Mouse (Mus musculus) hindbrain, embryonic 10.5 days (tissue): ENCODE data around the gene Gm30191. TPM values are rescaled to one million over a fixed set of nuclear protein-coding genes. Genes with fewer than 3 reads are reported as not detected.

Source experiments
- DNase-seq: peaks from one replicate; pipeline ENCODE4 v3.0.0-alpha.2; 2017; ENCODE audit warnings: low spot score
- H3K27ac ChIP-seq: fragments of 300-500 bp; sonication (generic); 2 replicates; pipeline ENCODE4 v1.5.1; 2016; ENCODE audit warnings: mild to moderate bottlenecking, moderate library complexity
- H3K27me3 ChIP-seq: fragments of 300-500 bp; sonication (generic); 2 replicates; pipeline ENCODE4 v1.6.1; 2016; ENCODE audit warnings: mild to moderate bottlenecking; ENCODE audit not compliant: poor library complexity, insufficient read depth, severe bottlenecking
- H3K36me3 ChIP-seq: fragments of 300-500 bp; sonication (generic); 2 replicates; pipeline ENCODE4 v1.6.1; 2016; ENCODE audit warnings: mild to moderate bottlenecking, moderate library complexity
- H3K4me1 ChIP-seq: fragments of 300-500 bp; sonication (generic); replicated peaks from 2 replicates; pipeline ENCODE4 v1.6.1; 2016; ENCODE audit warnings: mild to moderate bottlenecking
- H3K4me3 ChIP-seq: fragments of 300-500 bp; sonication (generic); 2 replicates; pipeline ENCODE4 v1.5.1; 2016; ENCODE audit warnings: mild to moderate bottlenecking, moderate library complexity
- H3K9me3 ChIP-seq: fragments of 300-500 bp; sonication (generic); 2 replicates; pipeline ENCODE4 v1.6.1; 2016; ENCODE audit warnings: mild to moderate bottlenecking, moderate library complexity
- WGBS: fragments of 180-500 bp; shearing (Covaris S2); methylation state at CpG from one replicate; pipeline ENCODE4 v1.1.7; 2016; 5-methylcytosine and 5-hydroxymethylcytosine counted together
- polyA plus RNA-seq: library from polyadenylated mRNA; unstranded; fragments of >200 nt; fragmentation: Nextera tagmentation; extraction: Ambion mirVana; gene quantifications from 2 replicates; pipeline ENCODE4 v1.2.1, GENCODE M21; 2016

The Gm30191 gene
- polyA plus RNA-seq, 1 experiment from 2014 or later = not detected

- 91% methylated on average over 17 of the region's 17 CpGs for WGBS
- Histone ChIP-seq H3K27me3 (peaks cover 34% of the 10 kb centered on the region), H3K4me3 (peak within 1 kb of the TSS; percentile 93), H3K4me1 (peaks cover 53% of the 10 kb centered on the region), H3K9me3 (no peaks in the 10 kb centered on the region), H3K27ac (no peak within 1 kb of the TSS), H3K36me3 (peaks cover 10% of the 10 kb centered on the region)
- no peak for DNase-seq
These were observed 3.1 kb upstream of the Gm30191 start, which contains the start of gene E130218I03Rik for GRCm38 (mm10) chr4:134243516-134244250. Gene E130218I03Rik (plus strand): TSS chr4:134243662.

DNA sequence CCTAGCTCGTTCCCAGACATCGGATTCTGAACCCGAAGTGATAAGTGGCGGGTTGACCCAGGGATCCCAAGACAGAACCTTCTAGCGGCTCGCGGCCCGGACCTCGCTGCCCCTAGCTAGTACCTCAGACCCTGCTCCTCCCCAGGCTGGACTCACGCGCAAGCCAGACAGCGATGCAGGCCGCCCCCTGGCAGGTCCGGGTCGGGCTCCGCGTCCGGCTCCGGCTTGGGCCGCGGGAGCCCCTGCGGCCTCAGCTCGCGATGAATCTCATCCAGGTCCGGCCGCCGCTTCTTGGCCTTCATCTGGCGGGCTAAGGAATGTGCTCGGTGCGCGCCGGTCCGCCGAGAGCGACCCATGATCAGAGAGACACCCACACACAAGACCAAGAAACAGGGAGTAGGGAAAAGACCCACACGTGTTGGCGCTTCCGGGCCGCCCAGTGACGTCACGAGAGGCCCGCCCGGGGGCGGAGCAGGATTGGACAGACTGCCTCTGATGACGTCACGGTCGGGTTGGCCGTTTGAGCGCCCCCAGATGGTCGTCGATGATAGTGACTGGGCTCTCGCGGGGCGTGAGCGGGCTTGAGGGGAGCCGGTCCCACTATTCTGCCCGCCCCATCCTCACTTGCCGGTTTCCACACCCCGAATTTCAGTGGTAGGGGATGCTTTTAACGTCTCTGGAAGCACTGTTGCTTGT, 1.4 kb upstream of the Gm30191 start, which contains the start of gene Zfp593:
Gene Zfp593, minus strand, starts transcription at position 445 of the 696 bp plus-strand sequence.
- peak within 1 kb of the TSS; percentile 89 for H3K27ac ChIP-seq
- peaks cover 65% of the 10 kb centered on the region for H3K4me1 ChIP-seq

GRCm38 (mm10) chr4:134246256-134246655, 479 bp upstream of the Gm30191 start:
- Histone ChIP-seq H3K27ac (peak overlapping the region; percentile 89; the same call in 1 of the 2 replicates), H3K36me3 (peaks cover 10% of the 10 kb centered on the region), H3K27me3 (peaks cover 53% of the 10 kb centered on the region), H3K9me3 (no peaks in the 10 kb centered on the region), H3K4me1 (peaks cover 75% of the 10 kb centered on the region), H3K4me3 (peak overlapping the region; percentile 93; the same call in 1 of the 2 replicates)
- 29% methylated on average over 4 of the region's 4 CpGs for WGBS
- DNase-seq = peak; percentile 31

More for the DNA sequence above, 1.4 kb upstream of the Gm30191 start, which contains the start of gene Zfp593:
- peak within 1 kb of the TSS; percentile 93 for H3K4me3 ChIP-seq
- H3K27me3 ChIP-seq = peaks cover 44% of the 10 kb centered on the region
- peaks cover 10% of the 10 kb centered on the region for H3K36me3 ChIP-seq
- DNase-seq = peak; percentile 94
- no peaks in the 10 kb centered on the region for H3K9me3 ChIP-seq
- under 1% methylated on average over 60 of the region's 60 CpGs for WGBS

- WGBS = 1% methylated on average over 30 of the region's 30 CpGs
- Histone ChIP-seq H3K36me3 (no peaks in the 10 kb centered on the region), H3K4me1 (peaks cover 96% of the 10 kb centered on the region)
These were observed 2.9 kb downstream of the Gm30191 start for GRCm38 (mm10) chr4:134249651-134250050.

GRCm38 (mm10) chr4:134250116-134250929, 3.6 kb downstream of the Gm30191 start:
- H3K36me3 ChIP-seq = no peaks in the 10 kb centered on the region
- WGBS = 5% methylated on average over 27 of the region's 27 CpGs
- H3K4me3 ChIP-seq = peak overlapping the region; percentile 58
- peaks cover 94% of the 10 kb centered on the region for H3K27me3 ChIP-seq
- DNase-seq = peak; percentile 40
- H3K9me3 ChIP-seq = no peaks in the 10 kb centered on the region
- H3K4me1 ChIP-seq = peaks cover 97% of the 10 kb centered on the region
- H3K27ac ChIP-seq = peak overlapping the region; percentile 86; the same call in 1 of the 2 replicates

More at GRCm38 (mm10) chr4:134249651-134250050, 2.9 kb downstream of the Gm30191 start:
- Histone ChIP-seq H3K9me3 (no peaks in the 10 kb centered on the region), H3K27me3 (peaks cover 87% of the 10 kb centered on the region), H3K4me3 (peak overlapping the region; percentile 58), H3K27ac (peak overlapping the region; percentile 60; the same call in 1 of the 2 replicates)
- DNase-seq = peak; percentile 83

DNA sequence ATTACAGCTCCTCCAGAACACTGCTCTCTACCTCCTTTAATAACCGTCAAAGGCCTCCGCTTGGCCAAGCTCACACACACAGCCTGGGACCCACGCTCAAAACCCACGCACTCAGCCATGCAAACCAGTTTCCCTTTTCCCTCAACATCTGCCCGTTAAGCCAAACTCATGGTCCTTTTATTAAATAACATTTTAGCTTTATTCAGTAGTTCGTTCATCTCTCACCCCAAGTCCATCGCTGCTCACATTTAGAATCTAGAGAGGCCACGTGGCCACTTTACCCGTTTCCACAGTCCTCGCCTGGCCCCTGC, 4.2 kb downstream of the Gm30191 start:
- Histone ChIP-seq H3K36me3 (no peaks in the 10 kb centered on the region), H3K9me3 (no peaks in the 10 kb centered on the region), H3K4me3 (peak overlapping the region; percentile 58), H3K4me1 (peaks cover 97% of the 10 kb centered on the region), H3K27ac (peak overlapping the region; percentile 86), H3K27me3 (peaks cover 100% of the 10 kb centered on the region)
- WGBS = 8% methylated on average over 10 of the region's 10 CpGs
- DNase-seq = no peak

- Histone ChIP-seq H3K9me3 (no peaks in the 10 kb centered on the region), H3K27ac (peak overlapping the region; percentile 86), H3K27me3 (peaks cover 98% of the 10 kb centered on the region), H3K36me3 (no peaks in the 10 kb centered on the region), H3K4me3 (peak overlapping the region; percentile 58), H3K4me1 (peaks cover 97% of the 10 kb centered on the region)
- peak; percentile 67 for DNase-seq
- under 1% methylated on average over 91 of the region's 91 CpGs for WGBS
These were observed 4.8 kb downstream of the Gm30191 start for GRCm38 (mm10) chr4:134251241-134252130.

DNA sequence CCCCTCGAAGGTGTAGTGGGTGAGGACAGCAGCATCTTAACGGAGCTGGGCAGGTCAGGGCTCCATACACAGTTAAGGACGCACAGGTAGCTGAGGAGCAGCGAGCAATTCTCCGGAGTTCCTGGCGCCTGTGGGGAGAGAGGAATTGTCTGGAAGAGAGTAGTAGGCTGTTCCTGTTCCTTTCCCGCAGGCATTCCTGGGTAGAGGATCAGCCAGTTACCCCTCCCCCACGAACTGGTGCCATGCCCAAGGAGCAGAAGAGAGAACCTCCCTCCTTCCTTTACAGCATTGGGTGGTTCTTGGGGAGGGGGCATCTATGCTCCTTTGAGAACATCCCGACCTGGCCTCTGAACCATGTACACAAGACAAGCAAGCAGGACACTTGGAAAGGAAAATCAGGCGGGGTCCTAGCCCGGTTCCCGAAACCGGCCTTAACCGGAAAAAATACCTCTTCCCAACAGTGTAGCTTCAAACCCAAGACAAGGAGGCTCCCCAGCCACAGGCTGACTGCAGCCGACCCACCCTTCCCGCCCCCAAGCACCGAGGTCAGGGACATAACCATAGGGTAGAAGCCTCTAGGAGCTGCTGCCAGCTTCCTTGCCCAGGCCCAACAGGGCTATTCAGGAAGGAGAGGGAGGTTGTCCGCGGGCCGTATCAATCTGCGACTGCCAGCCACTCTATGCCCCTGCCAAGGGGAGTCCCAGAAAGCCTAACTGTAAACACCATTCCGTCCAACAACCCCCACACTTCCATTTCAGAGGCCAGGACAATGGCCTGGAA, 5.6 kb downstream of the Gm30191 start:
- WGBS = 2% methylated on average over 22 of the region's 22 CpGs
- no peaks in the 10 kb centered on the region for H3K9me3 ChIP-seq
- peak; percentile 42 for DNase-seq
- peaks cover 99% of the 10 kb centered on the region for H3K4me1 ChIP-seq
- H3K4me3 ChIP-seq = peak overlapping the region; percentile 58
- peaks cover 89% of the 10 kb centered on the region for H3K27me3 ChIP-seq
- H3K36me3 ChIP-seq = no peaks in the 10 kb centered on the region
- H3K27ac ChIP-seq = peak overlapping the region; percentile 86

GRCm38 (mm10) chr4:134252911-134253721, 6.4 kb downstream of the Gm30191 start:
- H3K27ac ChIP-seq = peak overlapping the region; percentile 86
- WGBS = 3% methylated on average over 15 of the region's 15 CpGs
- peak; percentile 28 for DNase-seq

GRCm38 (mm10) chr4:134253722-134254324, 7.1 kb downstream of the Gm30191 start, which contains the start of gene Grrp1:
Gene Grrp1 (minus strand): TSS chr4:134254106.
- DNase-seq = peak; percentile 67
- H3K27ac ChIP-seq = peak within 1 kb of the TSS; percentile 86

More at GRCm38 (mm10) chr4:134252911-134253721, 6.4 kb downstream of the Gm30191 start:
- Histone ChIP-seq H3K4me1 (peaks cover 99% of the 10 kb centered on the region), H3K9me3 (no peaks in the 10 kb centered on the region), H3K4me3 (peak overlapping the region; percentile 58), H3K36me3 (no peaks in the 10 kb centered on the region), H3K27me3 (peaks cover 81% of the 10 kb centered on the region)

More at GRCm38 (mm10) chr4:134253722-134254324, 7.1 kb downstream of the Gm30191 start, which contains the start of gene Grrp1:
- WGBS = under 1% methylated on average over 13 of the region's 13 CpGs
- H3K4me3 ChIP-seq = peak within 1 kb of the TSS; percentile 58
- no peaks in the 10 kb centered on the region for H3K36me3 ChIP-seq
- H3K4me1 ChIP-seq = peaks cover 100% of the 10 kb centered on the region
- H3K9me3 ChIP-seq = no peaks in the 10 kb centered on the region
- H3K27me3 ChIP-seq = peaks cover 74% of the 10 kb centered on the region
